Mouse (Mus musculus) cerebellum, postnatal 25 days (tissue): Measurements from ENCODE around the gene Rpgrip1l.

Experiments
- DNase-seq, 2 experiments: peaks; one replicate each; pipeline ENCODE4 v3.0.0; 2021; ENCODE audit warnings: mixed read lengths in 2 of 2

Gene Rpgrip1l

GRCm38 (mm10) chr8:91264564-91264963, 48.5 kb downstream of the Rpgrip1l start:
- DNase-seq, result no peak

GRCm38 (mm10) chr8:91263939-91264338, 49.1 kb downstream of the Rpgrip1l start:
- DNase-seq, result no peak

- peak in 1 of 2 experiments; percentile 9 for DNase-seq
Measured at GRCm38 (mm10) chr8:91261598-91261997, 51.5 kb downstream of the Rpgrip1l start.

DNA sequence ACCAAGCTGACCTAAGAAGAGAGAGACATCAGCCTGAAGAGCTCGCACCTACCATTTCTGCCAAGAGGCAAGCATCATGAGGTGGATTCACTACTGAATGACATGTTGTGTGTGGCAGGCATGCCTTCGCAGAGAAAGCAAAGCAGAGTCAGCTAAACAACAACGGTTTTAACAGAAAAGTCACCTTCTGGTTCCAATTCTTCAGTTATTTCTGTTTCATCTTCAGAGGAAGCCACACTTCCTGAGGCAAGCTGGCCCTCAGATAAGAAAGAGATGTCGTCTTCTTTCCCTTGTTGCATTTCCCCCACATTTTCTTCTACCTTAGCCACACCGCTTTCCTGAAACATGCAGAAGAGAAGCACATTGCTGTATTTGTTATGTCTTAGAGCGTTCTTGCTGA, 62.1 kb downstream of the Rpgrip1l start:
- DNase-seq, result no peak

DNA sequence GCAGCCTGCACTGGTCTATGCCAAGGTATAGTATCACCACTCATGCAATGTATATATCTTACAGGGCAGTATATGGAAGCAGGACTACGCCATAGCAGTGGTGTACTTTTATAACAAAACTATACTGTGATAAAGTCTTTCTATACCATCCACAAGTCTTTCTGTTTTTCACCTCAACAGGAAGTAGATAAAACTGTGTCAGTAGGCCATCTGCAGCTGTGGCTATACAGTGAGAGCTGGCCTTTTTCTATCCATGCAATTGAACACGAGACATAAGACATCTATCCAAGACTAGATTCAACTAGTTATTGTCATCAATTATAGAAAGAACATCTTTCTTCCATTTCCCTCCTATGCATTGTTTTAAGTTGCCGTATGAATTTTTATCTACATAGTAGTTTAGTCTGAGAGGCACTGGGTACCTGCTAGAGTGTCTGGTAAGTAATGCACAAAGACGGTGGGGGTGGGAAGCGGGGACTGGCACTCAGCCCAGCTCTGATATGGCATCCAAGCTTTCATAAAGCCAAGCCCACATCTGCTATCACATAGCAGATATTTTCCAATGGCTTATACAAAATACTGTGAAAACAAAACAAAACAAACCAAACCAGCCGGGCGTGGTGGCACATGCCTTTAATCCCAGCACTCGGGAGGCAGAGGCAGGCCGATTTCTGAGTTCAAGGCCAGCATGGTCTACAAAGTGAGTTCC, 63.1 kb downstream of the Rpgrip1l start:
- peak in 1 of 2 experiments; percentile 11 for DNase-seq

GRCm38 (mm10) chr8:91245821-91246454, 67.1 kb downstream of the Rpgrip1l start:
- DNase-seq, result no peak

DNA sequence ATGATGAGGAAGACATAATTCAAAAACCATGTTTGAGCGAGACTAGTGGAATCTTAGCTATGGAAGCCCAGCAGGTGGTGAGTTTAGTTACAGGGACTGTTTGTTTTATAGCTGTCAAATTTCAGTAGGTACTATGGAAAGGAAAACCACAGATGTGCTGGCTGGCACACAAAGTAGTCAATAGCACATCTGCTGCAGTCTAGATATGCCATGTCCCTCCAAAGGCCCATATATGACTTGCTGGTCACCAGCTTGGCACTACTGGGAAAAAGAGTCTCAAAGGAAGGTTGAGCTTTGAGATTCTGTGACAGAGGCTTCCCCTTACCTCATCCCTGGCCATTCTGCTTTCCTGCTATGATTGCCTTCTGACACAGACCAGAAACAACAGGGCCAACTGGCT, 70.3 kb downstream of the Rpgrip1l start:
- DNase-seq, result no peak

DNA sequence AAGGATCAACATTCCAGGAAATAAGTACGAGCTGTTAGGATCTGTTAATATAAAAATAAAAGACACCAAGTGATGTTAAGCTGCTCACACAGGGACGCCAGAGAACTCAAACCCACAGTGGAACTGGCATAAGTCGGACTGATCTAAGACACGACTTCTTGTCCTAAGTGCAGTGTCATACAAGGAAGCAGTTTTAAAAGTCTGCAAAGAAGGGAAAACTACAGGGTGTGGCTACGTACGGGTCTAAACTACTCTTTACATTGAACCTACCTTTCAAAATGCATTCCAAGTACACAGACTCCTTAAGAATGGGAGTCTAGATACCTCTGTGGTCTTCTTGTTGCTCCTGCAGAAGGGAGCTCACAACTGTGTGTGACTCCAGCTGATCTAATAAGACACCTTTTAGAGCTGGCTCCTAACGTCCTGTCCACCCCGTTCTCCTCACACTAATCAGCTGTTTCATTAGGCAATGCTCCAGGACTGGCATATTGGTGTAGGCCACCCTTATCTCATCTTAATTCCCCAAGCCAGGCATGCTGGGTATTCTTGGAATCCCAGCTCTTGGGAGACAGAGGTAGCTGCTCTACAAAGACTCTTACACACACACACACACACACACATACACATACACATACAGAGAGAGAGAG, 71.1 kb downstream of the Rpgrip1l start:
- DNase-seq, result no peak

- no peak for DNase-seq
Measured at GRCm38 (mm10) chr8:91241371-91241770, 71.7 kb downstream of the Rpgrip1l start.

- DNase-seq, result no peak
Measured at GRCm38 (mm10) chr8:91237191-91237590, 75.9 kb downstream of the Rpgrip1l start.

DNA sequence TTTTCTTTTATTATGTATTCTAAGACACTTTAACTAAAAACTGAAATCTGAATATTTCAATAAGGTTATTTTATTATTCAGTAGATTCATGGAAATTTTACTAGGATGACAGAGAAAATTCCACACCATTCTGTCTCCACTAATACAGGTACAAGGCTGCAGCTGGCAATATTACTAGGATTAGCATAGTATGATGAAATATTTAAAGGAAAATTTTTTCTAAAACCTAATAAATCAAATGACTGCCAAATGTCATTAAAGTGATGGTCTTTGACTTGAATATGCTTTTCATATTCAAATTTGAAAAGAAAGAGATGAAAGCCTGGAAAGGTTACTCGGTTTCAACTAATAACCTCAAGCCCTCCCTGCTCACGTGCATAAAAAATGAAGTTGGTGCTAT, 79.0 kb downstream of the Rpgrip1l start:
- no peak for DNase-seq

DNA sequence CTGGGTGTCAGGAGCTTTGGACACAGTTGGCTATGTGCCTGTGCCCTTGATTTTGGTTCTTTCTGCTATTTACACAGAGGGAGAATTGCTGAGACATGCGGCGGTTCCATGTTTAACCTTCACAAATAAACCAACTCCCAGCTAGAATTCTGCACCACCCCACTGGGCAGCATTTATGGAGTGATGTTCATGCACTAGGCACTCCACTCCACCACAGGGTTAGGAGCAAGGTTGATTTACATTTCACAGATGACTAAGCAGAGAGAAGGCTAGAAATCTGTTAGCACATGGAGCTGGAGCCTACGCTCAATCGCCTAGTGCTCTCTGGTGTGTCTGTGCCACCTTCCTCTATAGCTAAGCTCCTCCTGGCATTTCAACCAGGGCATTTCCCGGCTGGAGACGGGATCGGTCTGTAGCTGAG, 85.6 kb downstream of the Rpgrip1l start:
- peak; percentile 53 to 65 for DNase-seq

DNA sequence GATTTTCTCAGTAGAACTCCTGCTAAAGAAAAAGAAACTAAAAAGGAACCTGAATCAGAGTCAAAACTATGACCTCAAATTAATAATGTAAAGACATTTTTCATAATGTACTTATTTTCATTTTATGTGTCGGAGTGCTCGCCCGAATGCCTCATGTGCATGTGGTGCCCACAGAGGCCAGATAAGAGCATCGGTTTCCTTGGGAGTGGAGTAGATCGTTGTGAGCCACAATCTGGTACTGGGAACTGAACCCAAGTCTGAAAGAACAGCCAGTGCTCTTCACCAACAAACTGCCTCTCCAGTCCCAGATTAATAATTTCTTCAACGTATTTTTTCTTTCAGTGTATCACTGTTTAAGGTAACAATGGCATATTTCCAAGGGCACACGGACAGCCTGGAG, 88.8 kb downstream of the Rpgrip1l start:
- DNase-seq, result no peak

DNA sequence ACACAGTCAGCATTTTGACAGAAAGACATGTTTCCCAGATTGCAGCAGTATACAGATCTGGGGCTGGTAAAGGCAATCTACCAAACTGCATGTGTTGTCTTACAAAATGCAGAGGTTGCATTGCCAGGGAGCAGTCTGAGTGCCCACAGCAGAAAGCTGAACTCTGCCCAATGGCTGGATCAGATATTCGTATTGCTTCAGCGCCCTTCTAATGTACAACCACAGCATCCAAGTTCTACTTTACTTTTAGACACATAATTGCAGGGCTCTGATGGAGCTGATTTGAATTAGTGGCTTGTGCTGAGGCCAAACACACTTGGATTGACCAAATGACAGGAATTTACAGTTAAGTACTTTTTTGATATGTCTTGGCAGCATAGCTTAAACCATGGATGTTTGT, 91.2 kb downstream of the Rpgrip1l start:
- no peak for DNase-seq

DNA sequence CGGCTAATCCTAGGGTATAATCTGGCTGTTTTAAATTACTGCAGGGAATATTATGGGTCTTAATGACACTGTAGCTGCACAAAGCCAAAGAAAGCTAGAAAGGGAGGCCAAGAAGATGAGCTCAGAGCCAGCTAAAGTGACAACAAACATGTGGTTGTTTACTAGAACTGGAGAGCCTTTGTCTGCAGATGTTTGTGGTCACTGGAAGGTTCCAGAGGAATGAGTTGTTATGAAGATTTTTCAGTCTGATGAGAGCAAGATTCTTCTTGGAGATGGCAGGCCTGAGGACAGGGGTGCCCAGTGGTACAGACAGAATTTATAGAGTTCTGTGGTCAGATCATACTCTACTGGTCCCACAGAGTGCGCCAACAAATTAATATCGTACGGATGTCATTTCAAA, 94.8 kb downstream of the Rpgrip1l start:
- DNase-seq, result no peak

GRCm38 (mm10) chr8:91217062-91217905, 95.8 kb downstream of the Rpgrip1l start:
- DNase-seq, result no peak

DNA sequence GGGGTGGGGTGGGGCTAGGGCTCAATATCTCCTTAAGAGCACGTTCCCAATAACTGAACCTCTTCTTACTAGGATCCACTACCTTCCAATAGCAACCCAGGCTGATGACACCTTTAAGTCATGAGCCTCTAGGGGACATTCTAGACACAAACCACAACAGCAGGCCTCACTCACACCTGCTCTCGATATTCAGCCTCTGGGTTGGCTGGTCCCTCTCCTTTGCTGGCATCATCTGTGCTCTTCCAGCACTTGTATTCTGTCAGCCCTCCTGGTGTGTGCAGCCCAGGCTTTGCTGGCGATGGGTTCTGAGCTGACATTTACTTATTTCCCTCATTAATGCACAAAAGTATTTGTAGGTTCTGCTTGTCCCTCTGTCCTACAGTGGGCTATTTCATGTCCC, 98.8 kb downstream of the Rpgrip1l start:
- no peak for DNase-seq

- DNase-seq, result no peak
Measured at GRCm38 (mm10) chr8:91212948-91213347, 100.1 kb downstream of the Rpgrip1l start.

DNA sequence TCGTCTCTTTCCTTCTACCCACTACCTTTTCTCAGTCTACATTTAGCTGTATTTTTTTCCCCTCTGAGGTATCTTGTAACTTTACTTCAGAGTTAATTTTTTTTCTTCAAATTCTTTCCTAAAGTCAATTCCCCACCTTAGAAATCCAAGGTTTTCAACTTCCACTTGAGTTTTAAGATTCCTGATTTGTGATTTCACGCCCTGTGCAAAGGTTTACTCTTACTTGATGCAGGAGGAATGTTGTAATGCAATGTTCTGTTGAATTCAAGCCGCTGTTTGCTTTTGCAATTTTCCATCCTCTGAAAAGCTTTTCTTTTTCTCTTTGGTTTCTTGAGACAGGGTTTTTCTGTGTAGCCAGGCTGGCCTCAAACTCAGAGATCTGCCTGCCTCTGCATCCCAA, 103.4 kb downstream of the Rpgrip1l start:
- DNase-seq, result no peak

DNA sequence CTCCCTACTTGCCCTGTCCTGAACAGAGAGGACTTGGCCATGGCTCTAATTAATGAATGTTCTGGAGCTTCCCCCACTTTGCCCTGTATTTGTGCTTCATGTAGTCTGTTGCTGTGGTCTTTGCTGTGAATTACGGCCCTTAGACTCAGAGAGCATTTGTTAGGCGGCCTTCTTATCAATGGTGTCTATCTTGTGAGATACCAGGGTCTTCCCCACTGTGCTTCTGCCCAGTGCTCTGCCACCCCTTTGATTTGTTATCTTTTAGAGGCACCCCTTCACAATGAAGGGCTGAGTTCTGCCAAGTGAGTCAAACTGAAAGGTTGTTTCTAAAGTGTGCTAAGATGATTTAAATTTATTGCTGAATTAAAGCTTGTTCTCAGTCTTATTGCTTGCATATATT, 105.4 kb downstream of the Rpgrip1l start:
- no peak for DNase-seq

DNA sequence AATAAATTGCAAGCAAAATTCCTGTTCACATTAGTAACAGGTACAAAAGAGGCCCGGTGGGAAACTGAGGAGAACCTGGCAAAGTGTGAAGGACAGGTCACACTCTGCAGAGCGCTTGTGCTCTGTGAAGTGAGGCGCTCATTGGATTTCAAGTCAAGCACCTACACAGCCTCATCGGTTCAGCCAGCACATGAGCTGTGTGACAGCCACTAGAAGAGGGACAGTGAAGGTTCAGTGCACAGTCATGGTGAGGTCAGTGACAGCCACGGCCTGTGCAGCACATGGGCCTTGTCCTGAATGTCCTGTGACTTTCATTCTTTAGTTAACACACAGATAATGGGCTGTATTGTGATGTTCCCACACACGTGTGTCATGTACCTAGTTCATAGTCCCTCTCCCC, 107.2 kb downstream of the Rpgrip1l start:
- DNase-seq, result no peak

DNA sequence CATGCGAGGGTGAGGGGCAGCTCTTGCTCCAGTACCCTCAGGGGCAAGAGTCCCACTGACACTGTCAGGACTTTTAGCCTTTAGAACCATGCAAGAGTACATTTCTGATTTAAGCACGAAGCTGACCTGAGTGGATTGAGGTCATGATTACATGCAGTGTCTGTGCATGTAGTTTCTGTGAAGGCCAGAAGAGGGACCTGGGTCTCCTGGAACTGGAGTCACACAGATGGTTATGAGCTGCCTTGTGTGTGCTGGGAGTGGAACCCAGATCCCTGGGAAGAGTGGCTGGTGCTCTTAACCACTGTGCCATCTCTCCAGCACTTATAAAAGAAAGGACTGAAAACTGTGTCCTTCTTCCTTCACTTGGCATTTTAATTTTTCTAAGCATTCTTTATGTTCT, 111.9 kb downstream of the Rpgrip1l start:
- no peak for DNase-seq

DNA sequence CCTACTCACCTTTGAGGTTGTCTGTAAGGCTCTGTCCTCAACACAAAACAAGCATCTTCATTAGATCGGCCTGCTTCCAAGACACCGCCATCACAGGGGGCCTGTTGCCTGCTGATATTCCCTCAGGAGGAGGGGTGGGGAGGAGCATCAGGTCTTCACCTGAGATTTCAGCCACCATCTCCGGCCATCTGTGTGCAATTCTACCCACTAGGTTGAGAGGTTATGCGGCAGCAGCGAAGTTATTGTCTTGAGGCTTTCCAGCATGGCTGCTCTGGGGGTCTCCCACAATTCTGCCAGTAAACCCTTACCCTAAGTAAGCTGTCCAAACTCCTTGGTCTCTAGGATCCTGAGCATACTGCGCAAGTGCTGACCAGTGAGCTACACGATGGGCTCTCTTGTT, 113.2 kb downstream of the Rpgrip1l start, which contains the start of gene Aktip:
TSS of gene Aktip (minus strand) at position 101 of the 400 bp plus-strand sequence.
- no peak for DNase-seq
